Mouse (Mus musculus) thymus, postnatal 10 days (tissue): ENCODE data around the gene Mpp4.

Experiments
- DNase-seq, 2 experiments: peaks; one replicate each; pipeline ENCODE4 v3.0.0; 2021; ENCODE audit warnings: low spot score in 2 of 2

Gene Mpp4

GRCm38 (mm10) chr1:59167654-59168425, 4.7 kb upstream of the Mpp4 start:
- peak; percentile 33 to 49 for DNase-seq

GRCm38 (mm10) chr1:59166232-59166905, 3.2 kb upstream of the Mpp4 start:
- no peak for DNase-seq

GRCm38 (mm10) chr1:59163918-59164317, 729 bp upstream of the Mpp4 start:
- no peak for DNase-seq

DNA sequence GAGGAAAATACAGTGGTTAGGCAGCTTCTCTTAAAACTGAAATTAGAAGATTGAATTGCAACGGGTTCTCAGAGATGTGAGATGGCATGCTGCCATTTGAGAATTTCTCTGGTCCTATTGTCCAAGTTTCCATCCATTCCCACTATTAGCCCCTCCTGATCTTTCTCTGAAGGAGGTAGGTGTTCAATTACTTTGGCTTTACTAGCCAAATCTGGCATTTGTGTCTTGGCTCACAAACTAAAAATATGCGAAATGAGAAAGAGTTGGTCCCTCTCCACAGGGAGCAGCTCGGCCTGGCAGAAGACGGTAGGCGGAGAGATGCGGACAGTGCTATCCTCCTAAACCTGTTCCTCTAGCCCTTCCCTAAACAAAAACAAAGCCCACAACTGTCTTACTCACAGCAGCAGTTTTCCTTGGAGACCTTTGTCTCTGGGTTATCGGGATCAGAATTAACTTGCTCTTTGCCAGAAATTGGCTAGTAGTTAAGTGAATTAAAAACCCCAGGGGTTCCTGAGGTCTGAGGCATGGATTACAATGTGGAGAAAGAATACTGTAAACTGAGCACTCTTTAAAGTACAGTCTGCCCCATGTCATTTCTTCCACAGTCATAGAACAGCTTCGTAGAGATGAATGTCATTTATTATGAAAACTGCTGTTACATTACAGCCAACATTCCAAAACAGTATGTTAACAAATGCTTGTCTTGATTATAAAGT, 722 bp downstream of the Mpp4 start:
- DNase-seq = no peak

DNA sequence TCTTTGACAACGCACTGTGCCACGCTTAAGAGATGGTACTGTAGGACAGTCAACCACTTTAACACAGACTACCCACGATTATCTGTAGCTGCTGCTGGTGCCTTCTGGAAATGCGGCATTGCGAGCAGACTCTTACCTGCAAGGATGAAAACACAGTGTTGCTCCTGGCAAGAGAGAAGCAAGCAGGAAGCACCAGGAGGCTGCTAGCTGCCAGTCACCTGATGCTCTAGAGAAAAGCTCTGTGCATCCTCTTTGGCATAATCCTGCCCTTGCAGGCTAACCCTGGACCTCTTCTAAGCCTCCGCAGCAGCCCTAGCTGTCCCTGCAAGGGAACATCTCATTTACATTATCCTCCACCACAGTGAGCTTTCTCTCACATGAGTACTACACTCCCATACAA, 1.8 kb downstream of the Mpp4 start:
- DNase-seq = no peak

GRCm38 (mm10) chr1:59160871-59161270, 2.3 kb downstream of the Mpp4 start:
- no peak for DNase-seq

- DNase-seq = no peak
Measured at GRCm38 (mm10) chr1:59159136-59159535, 4.1 kb downstream of the Mpp4 start.

DNA sequence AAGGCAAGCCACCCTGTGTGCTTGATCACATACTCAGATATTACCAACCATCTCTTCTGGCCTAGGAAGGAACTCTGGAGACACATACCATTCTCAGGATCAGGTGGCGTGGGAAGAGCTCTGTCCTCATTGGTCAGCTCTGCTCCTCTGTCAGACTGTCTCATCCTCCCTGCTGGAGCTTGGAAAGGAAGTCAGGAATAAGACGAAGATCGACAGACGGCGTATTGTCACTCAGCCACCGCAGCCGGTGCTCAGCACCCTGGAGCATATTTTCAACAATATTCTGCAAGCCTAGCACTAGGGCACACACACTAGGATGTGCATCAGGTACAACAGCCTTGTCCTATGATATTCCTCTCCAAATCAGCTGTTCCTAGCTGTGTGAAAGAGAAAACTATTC, 4.7 kb downstream of the Mpp4 start:
- no peak for DNase-seq

DNA sequence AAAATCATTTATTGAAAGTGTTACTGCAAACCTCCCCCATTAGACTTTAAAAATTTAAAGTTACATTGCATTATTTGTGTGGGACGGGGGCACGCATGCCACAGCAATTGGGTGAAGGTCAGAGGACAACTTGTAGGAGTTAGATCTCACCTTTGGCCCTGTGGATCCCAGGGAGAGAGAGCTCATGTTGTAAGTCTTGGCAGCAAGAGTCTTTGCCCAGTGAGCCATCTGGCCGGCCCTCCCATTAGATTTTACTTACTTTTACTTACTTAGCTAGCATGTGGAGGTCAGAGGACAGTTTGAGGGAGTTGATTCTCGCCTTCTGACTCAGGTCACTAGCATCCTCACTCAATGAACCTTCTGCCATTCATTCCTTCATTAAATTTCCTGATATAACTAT, 5.3 kb downstream of the Mpp4 start:
- no peak for DNase-seq

GRCm38 (mm10) chr1:59152346-59152745, 10.8 kb downstream of the Mpp4 start:
- DNase-seq = no peak

DNA sequence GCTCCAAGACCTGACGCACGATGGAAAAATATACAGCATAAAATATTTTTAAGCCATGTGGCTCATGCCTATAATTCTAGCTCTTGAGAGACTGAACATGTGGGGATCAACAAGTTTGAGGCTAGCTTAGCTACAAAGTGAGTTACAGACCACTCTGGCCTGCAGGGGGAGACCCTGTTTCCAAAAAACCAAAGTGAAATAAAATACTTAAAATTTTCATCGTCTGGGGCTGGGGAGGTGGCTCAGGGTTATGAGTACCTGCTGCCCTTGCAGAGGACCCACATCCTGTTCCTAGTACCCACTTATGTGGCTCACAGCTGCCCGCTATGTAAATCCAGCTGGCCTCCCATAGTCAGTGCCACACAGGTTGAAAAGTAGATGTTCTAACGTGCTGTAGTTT, 12.6 kb downstream of the Mpp4 start:
- DNase-seq = peak; percentile 30 to 38

DNA sequence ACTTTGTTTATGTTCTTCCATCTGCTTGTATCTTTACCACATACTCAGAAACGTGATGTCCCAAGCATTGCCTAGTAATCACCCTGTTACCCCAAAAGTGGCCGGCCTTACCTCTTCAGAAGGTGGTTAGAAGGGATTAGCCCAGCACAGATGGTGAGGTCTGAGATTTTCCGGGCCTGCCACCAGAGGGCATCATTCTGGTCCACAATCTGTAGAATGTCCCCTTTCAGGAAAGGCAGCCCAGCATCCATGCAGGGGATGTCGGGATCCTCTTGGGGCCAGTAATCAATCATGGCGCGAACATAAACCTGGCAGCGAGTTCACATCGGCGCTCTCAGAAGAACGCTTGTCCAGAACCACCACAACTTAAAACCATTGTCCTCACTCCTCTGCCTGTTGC, 18.6 kb downstream of the Mpp4 start:
- DNase-seq = peak in 1 of 2 experiments; percentile 36

GRCm38 (mm10) chr1:59142809-59143208, 20.4 kb downstream of the Mpp4 start:
- peak; percentile 62 to 77 for DNase-seq

GRCm38 (mm10) chr1:59134419-59134818, 28.8 kb downstream of the Mpp4 start:
- no peak for DNase-seq

GRCm38 (mm10) chr1:59128879-59129278, 34.3 kb downstream of the Mpp4 start:
- no peak for DNase-seq

GRCm38 (mm10) chr1:59125558-59125957, 37.6 kb downstream of the Mpp4 start:
- DNase-seq = no peak

- DNase-seq = peak; percentile 70 to 87
Measured at GRCm38 (mm10) chr1:59119720-59120457, 43.3 kb downstream of the Mpp4 start, which contains the start of gene Tmem237. Gene Tmem237 (minus strand): TSS chr1:59120408.

DNA sequence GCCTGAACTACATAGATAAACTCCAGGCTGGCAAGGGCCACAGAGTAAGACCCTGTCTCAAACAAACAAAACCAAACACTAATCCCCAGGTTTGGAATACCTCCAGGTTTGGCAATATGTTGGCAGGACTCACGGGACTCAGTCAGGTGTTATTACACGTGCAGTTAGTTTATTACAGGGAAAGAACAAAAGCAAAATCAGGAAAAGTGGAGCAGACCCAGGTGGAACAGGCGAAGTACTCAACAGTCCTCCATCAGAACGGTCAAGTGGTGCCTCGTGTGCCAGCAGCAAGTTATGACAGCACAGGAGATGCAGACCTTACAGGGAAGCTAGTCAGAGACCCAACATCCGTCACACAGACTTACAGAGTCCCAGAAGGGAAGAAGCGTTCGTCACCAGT, 52.7 kb downstream of the Mpp4 start:
- no peak for DNase-seq

DNA sequence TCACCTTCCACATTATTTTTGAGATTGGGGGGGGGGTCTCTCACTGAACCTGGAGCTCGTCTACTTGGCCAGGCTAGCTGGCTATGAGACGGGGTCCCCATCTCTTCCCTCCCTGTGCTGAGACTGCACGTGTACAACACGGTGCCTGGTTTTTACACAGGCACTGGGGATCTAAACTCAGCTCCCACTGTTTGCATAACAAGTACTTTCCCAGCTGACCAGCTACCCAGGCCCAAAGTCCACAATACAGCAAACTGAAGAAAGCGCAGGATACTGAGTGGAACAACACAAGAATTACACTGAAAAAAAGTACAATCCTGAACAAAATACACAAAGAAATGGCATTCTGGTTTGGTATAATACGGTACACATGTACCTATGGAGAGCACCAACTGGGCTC, 61.1 kb downstream of the Mpp4 start:
- no peak for DNase-seq

GRCm38 (mm10) chr1:59101020-59101419, 62.2 kb downstream of the Mpp4 start:
- DNase-seq = no peak

DNA sequence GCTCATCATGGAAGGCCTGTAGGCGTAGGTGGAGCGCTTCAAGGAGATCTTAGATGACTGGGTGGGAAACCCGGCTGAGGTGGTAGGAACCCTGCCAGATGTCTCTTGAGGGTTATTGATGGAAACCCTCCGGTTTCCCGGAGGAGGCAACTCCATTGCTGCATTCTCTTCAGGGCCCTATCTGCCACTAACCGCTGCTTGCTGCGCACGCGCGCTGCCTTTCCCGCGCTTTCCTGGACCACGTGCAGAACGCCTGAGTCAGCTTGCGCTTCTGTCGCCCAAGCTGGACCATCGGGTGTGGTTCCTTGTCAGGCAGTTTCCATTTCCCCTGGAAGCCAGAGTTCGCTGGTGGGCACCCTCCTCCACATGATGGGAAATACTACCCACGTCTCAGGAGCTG, 68.5 kb downstream of the Mpp4 start, which contains the start of gene C2cd6:
Gene C2cd6 (minus strand): TSS at position 196 of the 400 bp plus-strand sequence.
- DNase-seq = no peak
